Mouse (Mus musculus) ovary, postnatal 36 days (tissue): Measurements from ENCODE around the gene Olfr315.
"Not testable (repeated sequence)": the region's sequence is repeated elsewhere in the genome, so short reads cannot be mapped to it uniquely, and the experiment has no call there.

ENCODE experiments used
- DNase-seq: peaks from one replicate; pipeline ENCODE4 v3.0.0; 2022; ENCODE audit warnings: low spot score, mixed read lengths

Olfr315 gene

GRCm38 (mm10) chr11:58828937-58829336, 55.9 kb downstream of the Olfr315 start, which contains the start of gene Olfr312:
Gene Olfr312 (plus strand): TSS chr11:58829237.
- not testable (repeated sequence) for DNase-seq

- DNase-seq = no peak
Observed at GRCm38 (mm10) chr11:58829764-58830163, 56.8 kb downstream of the Olfr315 start.
